Mouse (Mus musculus) kidney, postnatal 0 days (tissue): ENCODE data around the gene Ints13. TPM values are rescaled to one million over a fixed set of nuclear protein-coding genes. Genes with fewer than 3 reads are reported as not detected.

Source experiments
- ATAC-seq: fragments of 200-750 bp; cut with Nextera tagmentation; replicated peaks from 2 replicates; pipeline ENCODE4 v1.8.0; 2017; ENCODE audit warnings: low read depth, moderate number of reproducible peaks, moderate TSS enrichment, moderate library complexity; ENCODE audit not compliant: low FRiP score
- DNase-seq: peaks from one replicate; pipeline ENCODE4 v3.0.0-alpha.2; 2016; ENCODE audit warnings: low spot score
- H3K27ac ChIP-seq: fragments of 300-500 bp; sonication (generic); 2 replicates; pipeline ENCODE4 v1.5.1; 2014; ENCODE audit warnings: mild to moderate bottlenecking
- H3K27me3 ChIP-seq: fragments of 300-500 bp; sonication (generic); 2 replicates; pipeline ENCODE4 v1.6.1; 2014; ENCODE audit warnings: low read length, mixed read lengths; ENCODE audit not compliant: insufficient read depth
- H3K36me3 ChIP-seq: fragments of 300-500 bp; sonication (generic); 2 replicates; pipeline ENCODE4 v1.6.1; 2014; ENCODE audit warnings: low read length, mixed read lengths; ENCODE audit not compliant: insufficient read depth
- H3K4me1 ChIP-seq: fragments of 300-500 bp; sonication (generic); replicated peaks from 2 replicates; pipeline ENCODE4 v1.6.1; 2014; ENCODE audit warnings: antibody characterized with exemption, low read length, mixed read lengths; ENCODE audit not compliant: insufficient read depth
- H3K4me2 ChIP-seq: fragments of 300-500 bp; sonication (generic); 2 replicates; pipeline ENCODE4 v1.6.1; 2014; ENCODE audit warnings: mild to moderate bottlenecking, low read length, moderate library complexity, mixed read lengths
- H3K4me3 ChIP-seq: fragments of 300-500 bp; sonication (generic); replicated peaks from 2 replicates; pipeline ENCODE4 v1.5.1; 2014; ENCODE audit warnings: low read depth, low read length
- H3K9ac ChIP-seq: fragments of 300-500 bp; sonication (generic); 2 replicates; pipeline ENCODE4 v1.6.1; 2014; ENCODE audit warnings: low read depth, low read length
- H3K9me3 ChIP-seq: fragments of 300-500 bp; sonication (generic); replicated peaks from 2 replicates; pipeline ENCODE4 v1.6.1; 2016; ENCODE audit warnings: low read length, inconsistent platforms, mixed read lengths
- CTCF ChIP-seq: IDR thresholded peaks from 2 replicates; pipeline ENCODE4 v1.5.1; 2016; ENCODE audit warnings: antibody characterized with exemption, low read depth, mild to moderate bottlenecking, moderate library complexity
- WGBS: fragments of 180-500 bp; shearing (Covaris S2); extraction: QIAGEN DNeasy Blood & Tissue Kit; methylation state at CpG from one replicate; pipeline ENCODE4 v1.1.7; 2014; 5-methylcytosine and 5-hydroxymethylcytosine counted together
- polyA plus RNA-seq: library from polyadenylated mRNA; unstranded; fragments of >200 nt; fragmentation: Nextera tagmentation; extraction: Ambion mirVana; gene quantifications from 2 replicates; pipeline ENCODE4 v1.2.1, GENCODE M21; 2015

Ints13 gene
- polyA plus RNA-seq, 1 experiment from 2014 or later, result 49.4 TPM

GRCm38 (mm10) chr6:146521456-146522245, 56.0 kb downstream of the Ints13 start:
- WGBS, result 85% methylated on average over 5 of the region's 5 CpGs
- ATAC-seq, result no peak
- H3K27ac ChIP-seq, result no peak overlapping the region
- no peak overlapping the region for H3K4me3 ChIP-seq
- no peaks in the 10 kb centered on the region for H3K36me3 ChIP-seq
- H3K27me3 ChIP-seq, result no peaks in the 10 kb centered on the region
- DNase-seq, result no peak
- no peaks in the 10 kb centered on the region for H3K4me1 ChIP-seq
- no peak overlapping the region for H3K4me2 ChIP-seq
- TF ChIP-seq CTCF, result no peak
- H3K9me3 ChIP-seq, result no peaks in the 10 kb centered on the region
- no peak overlapping the region for H3K9ac ChIP-seq

GRCm38 (mm10) chr6:146519019-146519418, 58.6 kb downstream of the Ints13 start:
- 60% methylated on average over 2 of the region's 2 CpGs for WGBS
- Histone ChIP-seq H3K9me3 (no peaks in the 10 kb centered on the region), H3K36me3 (no peaks in the 10 kb centered on the region), H3K27me3 (no peaks in the 10 kb centered on the region), H3K9ac (no peak overlapping the region), H3K4me3 (no peak overlapping the region), H3K4me2 (no peak overlapping the region), H3K27ac (no peak overlapping the region), H3K4me1 (no peaks in the 10 kb centered on the region)
- ATAC-seq (no peak), DNase-seq (no peak)
- no peak for TF ChIP-seq CTCF

GRCm38 (mm10) chr6:146515936-146516335, 61.7 kb downstream of the Ints13 start:
- no peak overlapping the region for H3K27ac ChIP-seq
- H3K4me3 ChIP-seq, result no peak overlapping the region
- no peaks in the 10 kb centered on the region for H3K4me1 ChIP-seq
- no peaks in the 10 kb centered on the region for H3K9me3 ChIP-seq
- ATAC-seq (no peak), DNase-seq (no peak)
- no peaks in the 10 kb centered on the region for H3K27me3 ChIP-seq
- 50% methylated on average over 6 of the region's 6 CpGs for WGBS
- TF ChIP-seq CTCF, result no peak
- H3K36me3 ChIP-seq, result no peaks in the 10 kb centered on the region
- H3K9ac ChIP-seq, result no peak overlapping the region
- no peak overlapping the region for H3K4me2 ChIP-seq

GRCm38 (mm10) chr6:146514531-146514948, 63.1 kb downstream of the Ints13 start:
- Histone ChIP-seq H3K4me1 (no peaks in the 10 kb centered on the region), H3K4me3 (no peak overlapping the region), H3K27me3 (no peaks in the 10 kb centered on the region), H3K9me3 (no peaks in the 10 kb centered on the region), H3K4me2 (no peak overlapping the region), H3K27ac (no peak overlapping the region), H3K9ac (no peak overlapping the region), H3K36me3 (no peaks in the 10 kb centered on the region)
- ATAC-seq (no peak), DNase-seq (peak; percentile 54)
- 37% methylated on average over 7 of the region's 7 CpGs for WGBS
- TF ChIP-seq CTCF, result no peak

GRCm38 (mm10) chr6:146513899-146514298, 63.7 kb downstream of the Ints13 start:
- ATAC-seq, result no peak
- Histone ChIP-seq H3K9ac (no peak overlapping the region), H3K36me3 (no peaks in the 10 kb centered on the region), H3K4me1 (no peaks in the 10 kb centered on the region), H3K4me2 (no peak overlapping the region), H3K4me3 (no peak overlapping the region), H3K27ac (no peak overlapping the region), H3K9me3 (no peaks in the 10 kb centered on the region), H3K27me3 (no peaks in the 10 kb centered on the region)
- peak; percentile 51 for DNase-seq
- no peak for TF ChIP-seq CTCF
- 40% methylated on average over 5 of the region's 5 CpGs for WGBS

GRCm38 (mm10) chr6:146513384-146513783, 64.3 kb downstream of the Ints13 start:
- H3K4me1 ChIP-seq, result no peaks in the 10 kb centered on the region
- H3K27me3 ChIP-seq, result no peaks in the 10 kb centered on the region
- ATAC-seq (no peak), DNase-seq (no peak)
- H3K27ac ChIP-seq, result no peak overlapping the region
- no peak overlapping the region for H3K9ac ChIP-seq
- WGBS, result 80% methylated on average over 8 of the region's 8 CpGs
- H3K36me3 ChIP-seq, result no peaks in the 10 kb centered on the region
- no peaks in the 10 kb centered on the region for H3K9me3 ChIP-seq
- no peak overlapping the region for H3K4me2 ChIP-seq
- TF ChIP-seq CTCF, result no peak
- H3K4me3 ChIP-seq, result no peak overlapping the region

- peak; percentile 20; the same call in 1 of the 2 replicates for ATAC-seq
- no peaks in the 10 kb centered on the region for H3K4me1 ChIP-seq
- H3K9me3 ChIP-seq, result no peaks in the 10 kb centered on the region
- H3K4me3 ChIP-seq, result no peak overlapping the region
- H3K27ac ChIP-seq, result no peak overlapping the region
- DNase-seq, result no peak
- H3K9ac ChIP-seq, result no peak overlapping the region
- H3K4me2 ChIP-seq, result no peak overlapping the region
- WGBS, result 70% methylated on average over 8 of the region's 8 CpGs
- no peaks in the 10 kb centered on the region for H3K36me3 ChIP-seq
- TF ChIP-seq CTCF, result no peak
- no peaks in the 10 kb centered on the region for H3K27me3 ChIP-seq
Observed at GRCm38 (mm10) chr6:146511511-146511910, 66.1 kb downstream of the Ints13 start.
